Mouse (Mus musculus): Measurements from ENCODE around the gene Plk2.

- no peak for TF ChIP-seq CTCF (conservative IDR thresholded peaks at IDR 0.05; ENCODE audit: insufficient read depth, insufficient read length, low read depth, low read length)
- no peak for TF ChIP-seq POLR2A (IDR thresholded peaks at IDR 0.05; ENCODE audit: low read depth, low read length)
These were observed 26.8 kb upstream of the Plk2 start for GRCm38 (mm10) chr13:110367961-110368555.
